Mouse (Mus musculus): ENCODE results near the gene Ndufa7. TPM values are rescaled to one million over a fixed set of nuclear protein-coding genes. Genes with fewer than 3 reads are reported as not detected.
"Not testable (repeated sequence)": the region's sequence is repeated elsewhere in the genome, so short reads cannot be mapped to it uniquely, and the experiment has no call there.

Gene Ndufa7
- polyA plus RNA-seq, 3 experiments from 2014 or later = 364 to 457 (median 417) TPM

DNA sequence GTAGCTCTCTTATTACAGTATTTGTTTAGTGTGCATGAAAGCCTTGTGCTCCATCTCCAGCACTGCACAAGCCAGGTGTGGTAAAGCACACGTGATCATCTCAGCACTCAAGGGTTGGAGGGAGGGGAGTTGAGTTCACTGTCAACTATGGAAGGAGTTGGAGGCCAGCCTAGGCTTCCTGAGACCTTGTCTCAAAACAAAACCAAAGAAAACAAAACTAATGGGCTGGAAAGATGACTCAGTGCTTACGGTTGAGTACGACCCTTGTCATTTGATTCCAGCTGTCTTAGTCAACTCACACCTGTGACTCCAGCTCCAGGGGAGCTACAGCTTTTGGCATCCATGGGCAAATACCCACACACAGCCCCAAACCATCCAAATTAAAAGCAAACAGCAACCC, 11.9 kb upstream of the Ndufa7 start:
- ATAC-seq = no peak

GRCm38 (mm10) chr17:33812990-33813389, 11.4 kb upstream of the Ndufa7 start:
- no peak for ATAC-seq

GRCm38 (mm10) chr17:33815399-33815798, 9.0 kb upstream of the Ndufa7 start:
- no peak for ATAC-seq

- no peak for ATAC-seq
Measured at GRCm38 (mm10) chr17:33816612-33817011, 7.8 kb upstream of the Ndufa7 start.

DNA sequence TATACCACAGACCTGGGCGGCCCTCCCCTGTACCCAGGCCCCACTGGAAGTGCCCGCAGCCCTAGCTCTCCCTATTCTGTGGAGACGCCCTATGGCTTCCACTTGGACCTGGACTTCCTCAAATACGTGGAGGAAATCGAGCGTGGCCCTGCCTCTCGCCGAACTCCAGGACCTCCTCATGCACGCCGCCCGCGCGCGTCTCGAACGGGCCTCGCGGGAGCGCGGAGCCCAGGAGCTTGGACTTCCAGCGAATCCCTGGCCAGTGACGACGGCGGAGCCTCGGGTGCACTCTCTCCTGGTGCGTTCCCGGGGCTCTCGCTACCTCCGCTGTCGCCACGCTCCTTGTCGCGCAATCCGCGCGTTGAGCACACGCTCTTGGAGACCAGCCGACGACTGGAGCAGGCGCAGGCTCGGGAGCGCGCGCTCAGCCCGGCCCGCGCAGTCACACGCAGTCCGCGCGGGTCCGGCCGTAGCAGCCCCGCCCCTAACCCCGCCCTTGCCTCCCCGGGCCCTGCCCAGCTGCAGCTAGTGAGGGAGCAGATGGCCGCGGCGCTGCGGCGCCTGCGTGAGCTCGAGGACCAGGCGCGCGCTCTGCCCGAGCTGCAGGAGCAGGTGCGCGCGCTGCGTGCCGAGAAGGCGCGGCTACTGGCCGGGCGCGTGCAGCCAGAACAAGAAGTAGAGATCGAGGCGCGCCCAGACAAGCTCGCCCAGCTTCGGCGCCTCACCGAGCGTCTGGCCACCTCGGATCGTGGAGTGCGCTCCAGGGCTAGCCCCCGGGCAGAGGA, 7.0 kb upstream of the Ndufa7 start:
- ATAC-seq = peak; percentile 78

GRCm38 (mm10) chr17:33817969-33818643, 6.3 kb upstream of the Ndufa7 start:
- no peak for ATAC-seq

DNA sequence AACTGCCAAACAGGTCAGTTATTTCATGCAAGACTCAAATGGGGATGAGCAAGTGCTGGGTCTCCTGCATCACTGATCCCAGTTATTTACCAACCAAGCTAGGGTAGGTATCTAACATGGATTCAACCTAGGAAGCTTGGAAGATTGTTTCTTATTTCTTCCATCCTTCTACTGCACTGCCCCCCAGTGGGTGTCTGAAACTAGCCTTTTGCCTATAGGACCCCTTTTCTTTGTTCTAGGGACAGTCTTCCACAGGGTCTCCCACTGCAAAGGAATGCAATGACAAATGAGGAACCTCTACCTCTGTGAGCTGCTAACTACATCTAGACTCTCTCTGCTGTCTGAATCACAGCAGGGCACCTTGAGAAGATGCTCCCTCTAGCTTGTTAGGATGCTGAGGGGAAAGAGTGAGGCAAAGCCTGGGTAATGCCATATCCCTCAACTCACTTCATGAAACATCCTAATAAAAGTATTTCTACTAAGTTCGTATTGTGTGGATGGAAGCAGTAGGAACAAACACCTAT, 1.9 kb upstream of the Ndufa7 start:
- no peak for ATAC-seq

GRCm38 (mm10) chr17:33823171-33823570, 1.2 kb upstream of the Ndufa7 start:
- not testable (repeated sequence) for ATAC-seq

DNA sequence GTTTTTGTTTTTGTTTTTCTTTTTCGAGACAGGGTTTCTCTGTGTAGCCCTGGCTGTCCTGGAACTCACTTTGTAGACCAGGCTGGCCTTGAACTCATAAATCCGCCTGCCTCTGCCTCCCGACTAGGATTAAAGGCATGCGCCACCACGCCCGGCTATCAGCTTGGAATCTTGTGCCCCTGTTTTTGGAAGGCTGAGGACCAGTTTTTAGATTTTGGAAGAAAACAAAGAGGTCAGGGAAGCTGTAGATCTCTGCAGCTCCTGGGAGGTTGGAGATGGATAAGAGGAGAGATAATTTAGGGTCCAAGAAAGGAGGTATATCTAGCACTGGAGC, 592 bp downstream of the Ndufa7 start:
- ATAC-seq = not testable (repeated sequence)

- no peak for ATAC-seq
Measured at GRCm38 (mm10) chr17:33825462-33825861, 1.1 kb downstream of the Ndufa7 start.

DNA sequence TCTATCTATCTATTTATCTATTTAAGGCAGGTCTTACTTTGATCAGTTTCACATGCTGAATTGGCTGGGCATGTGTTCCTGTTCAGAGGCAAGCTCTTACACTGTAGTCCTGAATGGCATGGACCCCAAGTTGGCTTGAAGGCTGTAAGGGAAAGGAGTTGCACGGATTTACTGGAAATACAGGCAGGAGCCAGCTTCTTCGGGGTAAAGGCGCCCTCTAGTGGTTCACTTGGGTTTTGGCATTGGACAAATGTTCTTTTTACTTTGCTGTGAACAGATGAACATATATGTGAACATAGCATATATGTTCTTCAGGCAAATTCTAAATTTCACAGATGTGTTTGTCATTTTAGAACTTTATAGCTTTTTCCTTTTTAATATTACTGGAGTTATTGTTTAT, 2.5 kb downstream of the Ndufa7 start:
- ATAC-seq = no peak

GRCm38 (mm10) chr17:33828892-33829291, 4.5 kb downstream of the Ndufa7 start:
- no peak for ATAC-seq

- no peak for ATAC-seq
Measured at GRCm38 (mm10) chr17:33829561-33829960, 5.2 kb downstream of the Ndufa7 start.

GRCm38 (mm10) chr17:33842966-33843795, 18.8 kb downstream of the Ndufa7 start, which contains the start of gene Cd320:
TSS of gene Cd320 (plus strand) at chr17:33843091.
- peak; percentile 94 for ATAC-seq

GRCm38 (mm10) chr17:33844196-33844595, 19.8 kb downstream of the Ndufa7 start:
- no peak for ATAC-seq

GRCm38 (mm10) chr17:33848139-33848538, 23.8 kb downstream of the Ndufa7 start:
- no peak for ATAC-seq

- peak; percentile 83 for ATAC-seq
Measured at GRCm38 (mm10) chr17:33851331-33851730, 27.0 kb downstream of the Ndufa7 start.

DNA sequence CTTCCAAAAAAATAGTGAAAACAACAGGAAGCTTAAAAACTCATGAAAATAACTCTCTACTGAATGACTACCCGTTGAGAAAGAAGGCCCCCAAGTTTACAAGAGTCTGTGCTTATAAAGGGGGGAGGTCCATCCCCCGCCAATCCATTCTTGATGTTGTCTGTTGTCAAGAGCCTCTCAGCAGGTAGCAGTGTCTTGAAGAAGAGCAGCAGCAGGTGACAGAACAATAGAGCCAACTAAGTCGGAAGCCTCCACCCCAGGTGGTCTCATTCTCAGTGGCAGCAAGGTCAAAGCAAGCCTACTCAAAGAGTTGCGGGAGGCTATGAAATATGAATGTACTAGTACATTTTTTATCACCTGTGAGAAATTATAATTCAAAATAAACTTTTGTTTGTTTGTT, 33.4 kb downstream of the Ndufa7 start:
- no peak for ATAC-seq

DNA sequence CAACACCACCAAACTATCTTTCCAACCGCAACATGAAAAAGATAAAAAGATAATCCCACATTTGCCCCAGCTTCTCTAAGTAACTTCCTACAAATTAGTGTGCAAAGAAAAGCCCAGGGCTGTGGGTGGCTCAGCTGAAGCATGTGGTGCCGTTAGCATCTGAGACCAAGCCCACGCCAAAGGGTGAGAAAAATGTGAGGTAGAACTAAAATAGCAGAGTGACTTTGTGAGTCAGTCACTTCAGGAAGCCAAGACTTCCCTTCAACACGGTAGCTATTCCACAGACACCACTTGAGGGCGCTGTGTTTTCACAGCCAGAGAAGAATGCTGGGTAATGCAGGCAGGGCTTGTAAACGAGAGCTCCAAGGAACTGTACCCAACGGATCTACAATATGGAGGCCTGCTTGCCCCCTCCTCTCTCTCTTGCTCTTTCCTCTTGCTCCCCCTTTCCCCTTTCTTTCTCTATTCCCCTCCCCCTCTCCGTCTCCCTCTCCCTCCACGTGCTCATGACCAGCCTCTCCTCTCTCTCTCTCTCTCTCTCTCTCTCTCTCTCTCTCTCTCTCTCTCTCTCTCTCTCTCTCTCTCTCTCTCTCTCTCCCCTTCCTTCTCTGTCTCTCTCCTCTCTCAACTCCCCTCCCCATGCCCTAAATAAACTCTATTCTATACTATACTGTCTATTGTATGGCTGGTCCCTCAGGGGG, 41.1 kb downstream of the Ndufa7 start:
- ATAC-seq = peak; percentile 85

DNA sequence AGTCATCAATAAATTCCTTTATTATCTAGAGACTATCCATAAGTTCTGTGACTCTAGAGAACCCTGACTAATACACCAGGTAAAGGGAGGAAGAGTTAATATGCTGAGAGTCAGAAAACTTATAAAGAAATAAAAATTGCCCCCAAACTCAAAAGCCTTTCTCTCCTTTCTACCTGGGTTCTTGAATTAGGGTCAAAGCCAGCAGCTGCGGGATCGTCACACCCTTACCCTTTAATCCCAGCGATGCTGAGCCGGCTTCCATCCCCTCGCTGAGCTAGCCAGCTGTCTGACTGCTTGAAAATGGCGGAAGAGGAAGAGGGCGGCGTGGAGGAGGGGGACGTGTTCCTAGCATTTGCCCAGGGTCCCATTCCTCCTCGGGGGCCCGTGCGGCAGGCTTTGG, 49.2 kb downstream of the Ndufa7 start, which contains the start of gene Gm7029:
Gene Gm7029 (plus strand): TSS at position 301 of the 400 bp plus-strand sequence.
- ATAC-seq = not testable (repeated sequence)

DNA sequence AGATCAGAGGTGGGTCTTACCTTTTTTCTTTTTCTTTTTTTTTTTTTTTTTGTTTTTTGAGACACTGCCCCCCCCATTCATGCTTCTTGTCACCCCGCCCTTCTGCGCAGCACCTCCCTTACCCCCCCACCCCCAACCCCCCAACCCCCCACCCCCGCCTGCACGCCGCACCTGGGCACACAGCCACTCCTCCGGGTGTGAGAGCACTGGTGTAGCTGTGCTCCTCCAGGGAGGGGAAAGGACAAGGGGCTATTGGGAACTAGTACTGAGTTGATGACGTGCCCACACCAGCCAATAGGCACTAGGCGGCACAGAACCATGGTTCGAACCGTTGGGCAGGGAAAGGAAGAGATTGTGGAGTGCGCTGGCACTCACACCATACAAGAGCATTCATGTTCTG, 50.0 kb downstream of the Ndufa7 start:
- ATAC-seq = no peak

DNA sequence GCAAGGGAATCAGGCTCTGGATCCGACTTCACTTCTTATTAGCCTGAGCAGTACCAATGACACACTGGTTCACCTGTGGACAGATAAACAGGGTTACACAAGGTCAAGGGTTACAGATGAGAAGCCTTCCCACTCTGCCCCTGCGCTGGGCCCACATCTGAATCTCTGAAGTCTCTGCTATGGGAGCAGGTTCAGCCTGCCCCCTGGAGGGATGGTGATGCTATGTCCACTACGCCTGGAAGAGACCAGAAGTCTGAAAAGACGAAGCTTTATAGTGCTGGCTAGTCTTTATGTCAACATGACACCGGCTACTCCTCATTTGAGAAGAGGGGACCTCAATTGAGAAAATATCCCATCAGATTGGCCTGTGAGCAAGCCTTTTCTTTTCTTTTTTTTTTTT, 51.4 kb downstream of the Ndufa7 start:
- ATAC-seq = not testable (repeated sequence)
